Comparison of ENCODE assay signal across 8 mouse cellular contexts in genomic region chrX:42059282-42060068, GRCm38 (mm10). TPM values are rescaled to one million over a fixed set of nuclear protein-coding genes. Genes with fewer than 3 reads are reported as not detected.
DNase-seq lines count a peak whose midpoint lies in the region; ATAC-seq and TF ChIP-seq lines count a peak whose summit lies in the region.

TSS of gene Xiap (plus strand) at chrX:42059679.

- DNase-seq in forebrain, embryonic 11.5 days (ENCODE audit: low spot score) = no peak
- no peak for DNase-seq in forebrain, postnatal 0 days
- no peak for DNase-seq in CH12.LX (ENCODE audit: extremely low read depth)
- DNase-seq in right cerebral cortex, postnatal 4 days = no peak
- no peak for DNase-seq in spleen, adult 12 weeks (ENCODE audit: low spot score)

- in situ Hi-C loops in CH12.LX (cut with MboI; ENCODE audit: low pct_ligation_motif_present, low pct_unique_long_range_greater_than_20kb, low sequenced_read_pairs) = no loop called here

- H3K9me3 ChIP-seq in forebrain, embryonic 11.5 days (ENCODE audit: control insufficient read depth, low read length) = no peaks in the 10 kb centered on the region
- H3K9me3 ChIP-seq in forebrain, postnatal 0 days (ENCODE audit: low read length) = no peaks in the 10 kb centered on the region
- no peaks in the 10 kb centered on the region for H3K9me3 ChIP-seq in CH12.LX (replicated peaks; ENCODE audit: low read length)

- no peak for TF ChIP-seq POLR2A in CH12.LX (IDR thresholded peaks at IDR 0.05; ENCODE audit: low read depth, low read length)

- H3K4me2 ChIP-seq in forebrain, embryonic 11.5 days (ENCODE audit: low read depth, low read length, severe bottlenecking) = no peak within 1 kb of the TSS
- no peak within 1 kb of the TSS for H3K4me2 ChIP-seq in forebrain, postnatal 0 days (ENCODE audit: low read depth)
- no peak within 1 kb of the TSS for H3K4me2 ChIP-seq in CH12.LX (ENCODE audit: insufficient read depth, low read depth, poor library complexity, severe bottlenecking)

- WGBS in forebrain, embryonic 11.5 days = 89% methylated on average over 5 of the region's 5 CpGs
- 78% methylated on average over 5 of the region's 5 CpGs for WGBS in forebrain, postnatal 0 days
- WGBS in macrophage (ENCODE audit: missing documents) = 93% methylated on average over 5 of the region's 5 CpGs

- no peak for ATAC-seq in forebrain, embryonic 11.5 days (replicated peaks; ENCODE audit: low FRiP score)
- no peak for ATAC-seq in forebrain, postnatal 0 days
- no peak for ATAC-seq in erythroblast, adult 5-6 weeks (replicated peaks; ENCODE audit: low FRiP score, poor library complexity, severe bottlenecking)
- no peak for ATAC-seq in hematopoietic stem cell, adult 5-6 weeks (replicated peaks in 1 of 2; ENCODE audit: insufficient read depth in 1 of 2, low FRiP score in 2 of 2, low TSS enrichment in 1 of 2, low read depth in 1 of 2, poor library complexity in 2 of 2, severe bottlenecking in 2 of 2)

- H3K4me1 ChIP-seq in forebrain, embryonic 11.5 days (replicated peaks; ENCODE audit: control insufficient read depth, insufficient read depth, low read length) = no peaks in the 10 kb centered on the region
- H3K4me1 ChIP-seq in forebrain, postnatal 0 days (ENCODE audit: insufficient read depth) = no peaks in the 10 kb centered on the region
- H3K4me1 ChIP-seq in CH12.LX (ENCODE audit: control insufficient read depth in 1 of 2, insufficient read depth in 2 of 2) = no peaks in the 10 kb centered on the region

- no peak for TF ChIP-seq CTCF in forebrain, postnatal 0 days (IDR thresholded peaks at IDR 0.05; ENCODE audit: low read depth)
- no peak for TF ChIP-seq CTCF in CH12.LX (conservative IDR thresholded peaks at IDR 0.05 in 1 of 2, IDR thresholded peaks at IDR 0.05 in 1 of 2; ENCODE audit: low read depth in 2 of 2, low read length in 2 of 2)

- H3K79me2 ChIP-seq in CH12.LX (replicated peaks; ENCODE audit: control insufficient read depth, extremely low read depth, insufficient read depth, poor library complexity, severe bottlenecking) = no peaks in the 10 kb centered on the region
- H3K79me2 ChIP-seq in macrophage (ENCODE audit: inconsistent target) = no peaks in the 10 kb centered on the region

- no peaks in the 10 kb centered on the region for H3K27me3 ChIP-seq in forebrain, embryonic 11.5 days (ENCODE audit: control insufficient read depth, insufficient read depth, low read length)
- no peaks in the 10 kb centered on the region for H3K27me3 ChIP-seq in forebrain, postnatal 0 days (ENCODE audit: insufficient read depth, low read length)
- no peaks in the 10 kb centered on the region for H3K27me3 ChIP-seq in CH12.LX (replicated peaks)

- no peak within 1 kb of the TSS for H3K27ac ChIP-seq in forebrain, embryonic 11.5 days (ENCODE audit: low read depth, low read length)
- no peak within 1 kb of the TSS for H3K27ac ChIP-seq in forebrain, postnatal 0 days (ENCODE audit: low read depth, low read length)
- H3K27ac ChIP-seq in CH12.LX (ENCODE audit: insufficient read depth, low read depth) = no peak within 1 kb of the TSS
- H3K27ac ChIP-seq in macrophage = no peak within 1 kb of the TSS

- no peak within 1 kb of the TSS for H3K9ac ChIP-seq in forebrain, embryonic 11.5 days (ENCODE audit: low read length)
- H3K9ac ChIP-seq in forebrain, postnatal 0 days = no peak within 1 kb of the TSS
- H3K9ac ChIP-seq in CH12.LX (ENCODE audit: insufficient read depth, low read depth) = no peak within 1 kb of the TSS

- dilution Hi-C loops in CH12.LX (cut with MboI; ENCODE audit: extremely low pct_ligation_motif_present, extremely low pct_unique_long_range_greater_than_20kb, low sequenced_read_pairs) = no loop called here

- H3K36me3 ChIP-seq in forebrain, embryonic 11.5 days (ENCODE audit: control insufficient read depth, insufficient read depth, low read length) = no peaks in the 10 kb centered on the region
- no peaks in the 10 kb centered on the region for H3K36me3 ChIP-seq in forebrain, postnatal 0 days (ENCODE audit: insufficient read depth)
- H3K36me3 ChIP-seq in CH12.LX (replicated peaks in 1 of 2; ENCODE audit: control insufficient read depth in 1 of 2, insufficient read depth in 1 of 2, low read length in 1 of 2) = no peaks in the 10 kb centered on the region
- H3K36me3 ChIP-seq in macrophage (ENCODE audit: inconsistent target) = no peaks in the 10 kb centered on the region

- no peak for TF ChIP-seq RAD21 in CH12.LX (IDR thresholded peaks at IDR 0.05; ENCODE audit: low read depth, low read length)

- no peak within 1 kb of the TSS for H3K4me3 ChIP-seq in forebrain, embryonic 11.5 days (ENCODE audit: low read depth, low read length)
- no peak within 1 kb of the TSS for H3K4me3 ChIP-seq in forebrain, postnatal 0 days (ENCODE audit: low read depth, low read length)
- H3K4me3 ChIP-seq in CH12.LX (replicated peaks in 1 of 3; ENCODE audit: low read depth in 2 of 3, low read length in 2 of 3, poor library complexity in 1 of 3) (no peak within 1 kb of the TSS), macrophage (ENCODE audit: inconsistent target) (no peak within 1 kb of the TSS)

- no peak for TF ChIP-seq EP300 in CH12.LX (IDR thresholded peaks at IDR 0.05; ENCODE audit: low read length)

TF ChIP-seq in CH12.LX, 34 proteins besides CTCF, POLR2A, EP300 and RAD21:
- no peak for TF ChIP-seq ZC3H11A (IDR thresholded peaks at IDR 0.05; ENCODE audit: low read depth, low read length)
- no peak for TF ChIP-seq SIN3A (IDR thresholded peaks at IDR 0.05; ENCODE audit: low read length)
- TF ChIP-seq TBP (conservative IDR thresholded peaks at IDR 0.05; ENCODE audit: low read depth, low read length) = no peak

RNA-seq across cellular contexts. Expression of gene Xiap, which starts in this region (rescaled TPM):
- polyA plus RNA-seq in forebrain, embryonic 11.5 days (2014; fragmentation: Nextera tagmentation; extraction: Ambion mirVana) = 13.4 and 16.4 TPM in 2 replicates
- 30.3 and 41.9 TPM in 2 replicates for total RNA-seq in forebrain, postnatal 0 days (2014; rRNA removed)
- polyA plus RNA-seq in forebrain, postnatal 0 days (2015; fragmentation: Nextera tagmentation; extraction: Ambion mirVana) = 5.7 and 8.3 TPM in 2 replicates
- total RNA-seq in CH12.LX (2012; rRNA removed) (11.0 and 11.7 TPM in 2 replicates), CH12.LX (2014; rRNA removed) (26.7 and 29.8 TPM in 2 replicates)
- polyA plus RNA-seq in CH12.LX (2012; ENCODE audit: insufficient read length, low read depth) (16.3 and 17.9 TPM in 2 replicates), macrophage (2018) (34.2 to 43.8 TPM (median 34.9 TPM) in 3 replicates)
- total RNA-seq in erythroblast, adult 5-6 weeks (2015; ENCODE audit: low replicate concordance) = 24.2 and 26.3 TPM in 2 replicates
- total RNA-seq in erythroblast, adult 5-6 weeks (2017; ENCODE audit: low replicate concordance) = 23.9 and 33.6 TPM in 2 replicates
- total RNA-seq in hematopoietic stem cell, adult 5-6 weeks (2017) = 52.9 and 56.0 TPM in 2 replicates
- 100 to 1,000 TPM; 101 to 244 (median 156) TPM for total RNA-seq in macrophage (2018; cell fraction: chromatin; rRNA removed)
- total RNA-seq in macrophage (2018; cell fraction: cytosol; rRNA removed) = 10 to 100 TPM; 39.4 to 64.8 (median 53.8) TPM
- total RNA-seq in macrophage (2018; cell fraction: nucleus; rRNA removed) = 100 to 1,000 TPM; 105 to 262 (median 132) TPM
